Mouse (Mus musculus): Measurements from ENCODE around the gene Olfr1150-ps1.

Olfr1150-ps1 gene

GRCm38 (mm10) chr2:87843693-87844092 lies at the start of gene Olfr1150-ps1:
TSS of gene Olfr1150-ps1 (plus strand) at chr2:87843993.
- no peak for DNase-seq

GRCm38 (mm10) chr2:87800292-87800691 lies 43.5 kb upstream of the Olfr1150-ps1 start, which contains the start of gene Olfr1143:
TSS of gene Olfr1143 (plus strand) at chr2:87800592.
- DNase-seq = no peak

GRCm38 (mm10) chr2:87809522-87809921 lies 34.3 kb upstream of the Olfr1150-ps1 start, which contains the start of gene Olfr1145:
TSS of gene Olfr1145 (plus strand) at chr2:87809822.
- no peak for DNase-seq

GRCm38 (mm10) chr2:87830233-87830632 lies 13.6 kb upstream of the Olfr1150-ps1 start, which contains the start of gene Olfr1148:
TSS of gene Olfr1148 (plus strand) at chr2:87830533.
- DNase-seq = no peak

GRCm38 (mm10) chr2:87855562-87855961 lies 11.8 kb downstream of the Olfr1150-ps1 start, which contains the start of gene Olfr1151:
TSS of gene Olfr1151 (plus strand) at chr2:87855862.
- no peak for DNase-seq

GRCm38 (mm10) chr2:87866192-87866591 lies 22.4 kb downstream of the Olfr1150-ps1 start, which contains the start of gene Olfr1152:
TSS of gene Olfr1152 (plus strand) at chr2:87866492.
- no peak for DNase-seq

GRCm38 (mm10) chr2:87894662-87895061 lies 50.9 kb downstream of the Olfr1150-ps1 start, which contains the start of gene Olfr1153:
TSS of gene Olfr1153 (plus strand) at chr2:87894962.
- no peak for DNase-seq
